Mouse (Mus musculus) colon, adult 2 months (tissue): ENCODE measurements around the gene Dleu7. TPM values are rescaled to one million over a fixed set of nuclear protein-coding genes. Genes with fewer than 3 reads are reported as not detected.

Source experiments
- polyA plus RNA-seq: library from polyadenylated mRNA; depleted of rRNA; stranded (reverse); fragments of >200 nt; gene quantifications from 2 replicates; pipeline ENCODE4 v1.2.3, GENCODE M21; 2012; rRNA removed

Dleu7 gene
- polyA plus RNA-seq = 0.67 and 1.3 TPM in 2 replicates

DNA sequence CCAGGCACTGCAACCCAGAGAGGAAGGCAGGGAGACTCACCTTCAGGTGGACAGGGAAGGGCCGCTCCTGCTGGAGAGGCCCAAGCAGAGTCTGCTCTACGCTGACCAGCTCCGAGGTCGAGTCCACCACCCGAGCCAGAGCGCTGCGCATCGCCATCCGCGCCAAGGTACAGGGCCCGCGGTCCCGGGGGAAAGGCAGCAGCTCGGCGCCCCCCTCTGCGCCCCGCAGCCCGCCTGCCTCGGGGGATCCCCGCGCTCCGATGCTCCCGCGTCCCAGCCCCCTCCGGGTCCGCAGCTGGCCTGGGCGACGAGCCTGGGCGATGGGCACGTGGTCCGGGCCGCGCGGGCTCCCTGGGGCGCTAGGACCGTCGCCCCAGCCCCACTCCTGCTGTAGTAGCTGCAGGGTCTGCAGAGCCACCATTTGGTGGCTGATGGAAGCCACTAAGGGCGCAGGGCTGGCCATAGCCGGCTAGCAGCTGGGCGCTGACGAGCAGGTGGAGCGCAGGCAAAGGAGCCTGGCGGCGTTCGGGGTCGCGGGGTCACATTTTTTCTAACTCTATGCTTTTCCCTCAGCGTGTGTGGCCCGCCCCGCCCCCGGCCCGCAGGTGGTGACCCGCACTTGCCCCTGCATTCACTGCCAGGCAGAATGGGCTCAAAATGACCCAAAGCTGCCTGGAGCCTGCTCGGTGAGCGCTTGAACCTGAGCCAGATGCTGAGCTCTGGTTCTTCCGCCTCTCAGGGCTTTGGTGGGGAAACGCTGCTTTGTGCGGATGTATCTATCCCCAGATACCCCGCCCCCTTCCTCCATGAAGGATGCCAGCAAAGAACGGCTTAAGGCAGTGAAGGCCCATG lies at the start of gene Dleu7, which contains the start of gene Rnaseh2b:
Gene Dleu7, minus strand, starts transcription at position 560 of the 852 bp plus-strand sequence.
Gene Rnaseh2b, plus strand, starts transcription at position 102 of the 852 bp plus-strand sequence.

Other genes starting within 250 kb of the Dleu7 start
- 1.4 and 1.5 TPM in 2 replicates for gene Rnaseh2b, start 458 bp downstream of the Dleu7 start, polyA plus RNA-seq
- gene Gucy1b2, start 163.2 kb upstream of the Dleu7 start, polyA plus RNA-seq = not detected in 2 replicates